32 mouse cellular contexts compared by ENCODE assay signal in the genomic region with DNA sequence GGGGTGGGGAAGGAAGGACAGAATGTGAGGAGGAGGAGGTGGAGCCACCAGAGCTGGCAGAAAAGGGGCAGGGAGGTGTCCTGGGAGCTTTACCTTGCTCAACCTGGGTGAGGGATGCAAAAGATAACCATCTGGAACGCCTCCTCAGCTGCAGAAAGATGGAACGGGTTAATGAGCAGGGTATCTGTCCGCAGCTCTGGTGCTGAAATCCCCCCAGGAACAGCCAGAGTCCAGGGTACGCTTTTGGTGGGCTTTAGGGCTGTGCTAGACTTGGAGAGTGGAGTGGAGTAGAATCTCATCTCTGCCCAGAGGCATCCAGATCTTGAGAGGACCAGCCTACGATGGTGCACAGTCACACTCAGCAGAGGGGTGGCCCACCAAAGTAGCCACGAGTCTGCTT. TPM values are rescaled to one million over a fixed set of nuclear protein-coding genes. Genes with fewer than 3 reads are reported as not detected.
A peak's percentile ranks its signal among the peaks of the same experiment; 100 is the strongest.
DNase-seq lines count a peak whose midpoint lies in the region; ATAC-seq and TF ChIP-seq lines count a peak whose summit lies in the region.
"Had no signal": no experiment of that assay in that cellular context is flagged by ENCODE, and none has a peak within 500 bp of the region (broad histone marks: within the 10 kb centered on the region; RNA-seq: fewer than 3 reads in every experiment).

No protein-coding gene starts in this region.

- TF ChIP-seq POLR2A in MEL (IDR thresholded peaks at IDR 0.05; ENCODE audit: control insufficient read depth in 1 of 2, insufficient read depth in 1 of 2, low read depth in 1 of 2, low read length in 2 of 2, poor library complexity in 1 of 2): no peak

- peaks cover 26% of the 10 kb centered on the region for H3K27me3 ChIP-seq in hindbrain, embryonic 11.5 days (ENCODE audit: control insufficient read depth, insufficient read depth, low read length)
- peaks cover 70% of the 10 kb centered on the region for H3K27me3 ChIP-seq in hindbrain, embryonic 12.5 days
- peaks cover 0 to 8% of the 10 kb centered on the region in 2 experiments; a peak in 3 of 4 replicates for H3K27me3 ChIP-seq in MEL (ENCODE audit: control insufficient read depth in 1 of 2, insufficient read depth in 2 of 2, low read length in 2 of 2)
- peaks cover 34% of the 10 kb centered on the region for H3K27me3 ChIP-seq in limb, embryonic 11.5 days (ENCODE audit: control insufficient read depth, insufficient read depth, low read length)

- H3K9ac ChIP-seq in hindbrain, embryonic 11.5 days (ENCODE audit: low read depth, low read length): no peak overlapping the region
- H3K9ac ChIP-seq in hindbrain, embryonic 12.5 days: no peak overlapping the region
- H3K9ac ChIP-seq in MEL (ENCODE audit: control insufficient read depth, low read depth, low read length, poor library complexity, severe bottlenecking): no peak overlapping the region
- no peak overlapping the region for H3K9ac ChIP-seq in limb, embryonic 11.5 days (ENCODE audit: low read length)
- H3K9ac ChIP-seq: forebrain, postnatal 0 days; limb, embryonic 13.5 days; liver, embryonic 13.5 days; neural tube, embryonic 12.5 days had no signal

- H3K4me3 ChIP-seq in hindbrain, embryonic 11.5 days (ENCODE audit: low read depth, low read length): no peak overlapping the region
- H3K4me3 ChIP-seq in hindbrain, embryonic 12.5 days: no peak overlapping the region
- H3K4me3 ChIP-seq in MEL (ENCODE audit: control insufficient read depth in 1 of 2, insufficient read depth in 1 of 2, low read depth in 2 of 2, low read length in 2 of 2): no peak overlapping the region
- H3K4me3 ChIP-seq in limb, embryonic 11.5 days (ENCODE audit: low read depth, low read length): no peak overlapping the region
- H3K4me3 ChIP-seq: limb, embryonic 13.5 days; liver, embryonic 13.5 days; megakaryocyte, embryonic 14.5 days; neural tube, embryonic 12.5 days had no signal

- peak; percentile 29 for DNase-seq in hindbrain, embryonic 11.5 days (ENCODE audit: low spot score)
- DNase-seq in MEL (ENCODE audit: low read depth, low spot score): peak; percentile 42
- DNase-seq in embryo, embryonic 11 days: peak; percentile 53
- peak; percentile 73 for DNase-seq in limb, embryonic 11.5 days (ENCODE audit: low spot score)
- no peak for DNase-seq in cerebellum, adult 9-11 months
- no peak for DNase-seq in heart, postnatal 10 days
- DNase-seq: adrenal gland, postnatal 36 days; cerebellum, adult 11 months; cerebellum, postnatal 10 days; forebrain, postnatal 0 days; gastrocnemius, postnatal 36 days; heart, postnatal 36 days; kidney, adult 11 months; layer of hippocampus, adult 9-11 months; liver, embryonic 13.5 days; lung, adult 2 months; lung, postnatal 36 days; midbrain, embryonic 14.5 days; right cerebral cortex, postnatal 25 days; spleen, adult 18-20 months had no signal

- intact Hi-C loops in heart, postnatal 10 days (cut with DNase I): no loop called here

- no peaks in the 10 kb centered on the region for H3K9me3 ChIP-seq in hindbrain, embryonic 11.5 days (ENCODE audit: control insufficient read depth, low read length)
- H3K9me3 ChIP-seq in hindbrain, embryonic 12.5 days (replicated peaks): no peaks in the 10 kb centered on the region
- H3K9me3 ChIP-seq in MEL (replicated peaks; ENCODE audit: insufficient read depth, low read length): no peaks in the 10 kb centered on the region
- no peaks in the 10 kb centered on the region for H3K9me3 ChIP-seq in limb, embryonic 11.5 days (ENCODE audit: control insufficient read depth, low read length)
- H3K9me3 ChIP-seq: limb, embryonic 13.5 days; liver, embryonic 13.5 days; megakaryocyte, embryonic 14.5 days; neural tube, embryonic 12.5 days had no signal

- no peak overlapping the region for H3K4me2 ChIP-seq in hindbrain, embryonic 11.5 days (replicated peaks; ENCODE audit: low read depth, low read length)
- H3K4me2 ChIP-seq in hindbrain, embryonic 12.5 days (replicated peaks): no peak overlapping the region
- no peak overlapping the region for H3K4me2 ChIP-seq in limb, embryonic 11.5 days (ENCODE audit: low read depth, severe bottlenecking)
- H3K4me2 ChIP-seq: limb, embryonic 13.5 days; liver, embryonic 13.5 days; neural tube, embryonic 12.5 days had no signal

- 0 out of 2 replicates have a peak, but pooled peaks cover 3% of the 10 kb centered on the region for H3K4me1 ChIP-seq in hindbrain, embryonic 11.5 days (replicated peaks; ENCODE audit: control insufficient read depth, insufficient read depth, low read length)
- peaks cover 6% of the 10 kb centered on the region; the same call in 1 of the 2 replicates for H3K4me1 ChIP-seq in hindbrain, embryonic 12.5 days
- 0 out of 4 replicates have a peak, but pooled peaks cover 0 to 4% of the 10 kb centered on the region in 2 experiments for H3K4me1 ChIP-seq in MEL (ENCODE audit: control insufficient read depth in 1 of 2, insufficient read depth in 2 of 2, low read length in 2 of 2)
- H3K4me1 ChIP-seq in limb, embryonic 11.5 days (ENCODE audit: control insufficient read depth, insufficient read depth, low read length): no peaks in the 10 kb centered on the region
- H3K4me1 ChIP-seq: liver, embryonic 13.5 days had no signal

- TF ChIP-seq RAD21 in MEL (IDR thresholded peaks at IDR 0.05; ENCODE audit: low read depth, low read length): no peak

- TF ChIP-seq EP300 in MEL (IDR thresholded peaks at IDR 0.05; ENCODE audit: low read depth in 1 of 2, low read length in 2 of 2): no peak

- no peak for ATAC-seq in hindbrain, embryonic 11.5 days (ENCODE audit: low FRiP score)
- no peak for ATAC-seq in hindbrain, embryonic 12.5 days (ENCODE audit: low FRiP score)
- ATAC-seq in limb, embryonic 11.5 days (ENCODE audit: insufficient number of reproducible peaks, low FRiP score, low TSS enrichment, low read depth): no peak
- ATAC-seq: CD4-positive, CD25-positive, alpha-beta regulatory T cell, adult 4 months; forebrain, postnatal 0 days; hindbrain, postnatal 0 days had no signal

- H3K79me2 ChIP-seq in MEL (ENCODE audit: control insufficient read depth, insufficient read depth, low read length, poor library complexity): no peaks in the 10 kb centered on the region

- 18% methylated on average over 6 of the region's 6 CpGs for WGBS in hindbrain, embryonic 11.5 days
- 26% methylated on average over 6 of the region's 6 CpGs for WGBS in hindbrain, embryonic 12.5 days
- 18% methylated on average over 6 of the region's 6 CpGs for WGBS in limb, embryonic 11.5 days

- H3K36me3 ChIP-seq in hindbrain, embryonic 11.5 days (ENCODE audit: control insufficient read depth, insufficient read depth, low read length): no peaks in the 10 kb centered on the region
- no peaks in the 10 kb centered on the region for H3K36me3 ChIP-seq in hindbrain, embryonic 12.5 days
- no peaks in the 10 kb centered on the region for H3K36me3 ChIP-seq in MEL (ENCODE audit: control insufficient read depth in 1 of 2, insufficient read depth in 2 of 2, low read length in 2 of 2)
- H3K36me3 ChIP-seq in limb, embryonic 11.5 days (ENCODE audit: control insufficient read depth, insufficient read depth, low read length): no peaks in the 10 kb centered on the region
- H3K36me3 ChIP-seq: limb, embryonic 13.5 days; liver, embryonic 13.5 days; neural tube, embryonic 12.5 days had no signal

- H3K27ac ChIP-seq in hindbrain, embryonic 11.5 days (ENCODE audit: low read depth, low read length): no peak overlapping the region
- H3K27ac ChIP-seq in hindbrain, embryonic 12.5 days: no peak overlapping the region
- H3K27ac ChIP-seq in MEL (ENCODE audit: control insufficient read depth, low read depth, low read length): no peak overlapping the region
- H3K27ac ChIP-seq in limb, embryonic 11.5 days (replicated peaks; ENCODE audit: low read depth, low read length): no peak overlapping the region
- H3K27ac ChIP-seq: hindbrain, postnatal 0 days; limb, embryonic 13.5 days; liver, embryonic 13.5 days; neural tube, embryonic 12.5 days had no signal

- no peak for TF ChIP-seq CTCF in MEL (IDR thresholded peaks at IDR 0.05 in 2 of 3, conservative IDR thresholded peaks at IDR 0.05 in 1 of 3; ENCODE audit: control insufficient read depth in 1 of 3, insufficient read depth in 1 of 3, low read depth in 2 of 3, low read length in 3 of 3, poor library complexity in 1 of 3, severe bottlenecking in 1 of 3)

RNA-seq across cellular contexts. Expression of gene Otop3, which starts 1.6 kb away (rescaled TPM):
- polyA plus RNA-seq in hindbrain, embryonic 11.5 days (2014; fragmentation: Nextera tagmentation; extraction: Ambion mirVana): 0.15 and 0.20 TPM in 2 replicates
- 0.13 and 0.17 TPM in 2 replicates for polyA plus RNA-seq in hindbrain, embryonic 12.5 days (2016; fragmentation: Nextera tagmentation; extraction: Ambion mirVana)
- total RNA-seq in MEL (2012; rRNA removed): not detected in 2 replicates
- polyA plus RNA-seq in MEL (2012; ENCODE audit: insufficient read depth in 1 of 2, insufficient read length in 2 of 2, low read depth in 1 of 2, low replicate concordance in 2 of 2, missing spikeins in 1 of 2): not detected
- polyA plus RNA-seq in limb, embryonic 11.5 days (2014; fragmentation: Nextera tagmentation; extraction: Ambion mirVana): not detected in 2 replicates
- total RNA-seq in heart, postnatal 10 days (2021): not detected
- total RNA-seq: adrenal gland, adult 18-20 months; adrenal gland, postnatal 36 days; gastrocnemius, adult 18-20 months; gastrocnemius, postnatal 36 days; heart, adult 8-10 months; heart, postnatal 36 days had no signal
- polyA plus RNA-seq: CD4-positive, CD25-positive, alpha-beta regulatory T cell, adult 4 months; forebrain, embryonic 11.5 days; heart, embryonic 14.5 days; kidney, embryonic 16.5 days; limb, embryonic 13.5 days; liver, embryonic 13.5 days had no signal

RNA-seq across cellular contexts. Expression of gene Ush1g, which starts 14.3 kb away (rescaled TPM):
- polyA plus RNA-seq in hindbrain, embryonic 11.5 days (2014; fragmentation: Nextera tagmentation; extraction: Ambion mirVana): 0.05 TPM in 1 of 2 replicates, not detected in the other
- polyA plus RNA-seq in hindbrain, embryonic 12.5 days (2016; fragmentation: Nextera tagmentation; extraction: Ambion mirVana): not detected in 2 replicates
- not detected in 2 replicates for total RNA-seq in MEL (2012; rRNA removed)
- polyA plus RNA-seq in MEL (2012; ENCODE audit: insufficient read depth in 1 of 2, insufficient read length in 2 of 2, low read depth in 1 of 2, low replicate concordance in 2 of 2, missing spikeins in 1 of 2): not detected
- not detected in 2 replicates for polyA plus RNA-seq in limb, embryonic 11.5 days (2014; fragmentation: Nextera tagmentation; extraction: Ambion mirVana)
- total RNA-seq in heart, postnatal 10 days (2021): under 1 TPM; 0.07 to 0.12 TPM
- polyA plus RNA-seq: CD4-positive, CD25-positive, alpha-beta regulatory T cell, adult 4 months; forebrain, embryonic 11.5 days; kidney, embryonic 16.5 days; limb, embryonic 13.5 days had no signal

RNA-seq across cellular contexts. Expression of gene Otop2, which starts 29.2 kb away (rescaled TPM):
- polyA plus RNA-seq in hindbrain, embryonic 11.5 days (2014; fragmentation: Nextera tagmentation; extraction: Ambion mirVana): not detected in 2 replicates
- not detected in 2 replicates for polyA plus RNA-seq in hindbrain, embryonic 12.5 days (2016; fragmentation: Nextera tagmentation; extraction: Ambion mirVana)
- total RNA-seq in MEL (2012; rRNA removed): not detected in 2 replicates
- polyA plus RNA-seq in MEL (2012; ENCODE audit: insufficient read depth in 1 of 2, insufficient read length in 2 of 2, low read depth in 1 of 2, low replicate concordance in 2 of 2, missing spikeins in 1 of 2): not detected
- not detected in 2 replicates for polyA plus RNA-seq in limb, embryonic 11.5 days (2014; fragmentation: Nextera tagmentation; extraction: Ambion mirVana)
- total RNA-seq in heart, postnatal 10 days (2021): not detected
- total RNA-seq: adrenal gland, adult 18-20 months; adrenal gland, postnatal 36 days; forebrain, postnatal 0 days; gastrocnemius, adult 18-20 months; gastrocnemius, postnatal 36 days; heart, adult 8-10 months; heart, postnatal 36 days had no signal
- polyA plus RNA-seq: CD4-positive, CD25-positive, alpha-beta regulatory T cell, adult 4 months; forebrain, embryonic 11.5 days; heart, embryonic 14.5 days; kidney, embryonic 16.5 days; limb, embryonic 13.5 days; liver, embryonic 13.5 days; midbrain, embryonic 14.5 days; neural tube, embryonic 12.5 days had no signal

RNA-seq across cellular contexts. Expression of gene Hid1, which starts 31.4 kb away (rescaled TPM):
- 10.9 and 15.3 TPM in 2 replicates for polyA plus RNA-seq in hindbrain, embryonic 11.5 days (2014; fragmentation: Nextera tagmentation; extraction: Ambion mirVana)
- 26.5 and 28.0 TPM in 2 replicates for polyA plus RNA-seq in hindbrain, embryonic 12.5 days (2016; fragmentation: Nextera tagmentation; extraction: Ambion mirVana)
- 0.88 and 1.1 TPM in 2 replicates for total RNA-seq in MEL (2012; rRNA removed)
- 1 to 10 TPM in 1 of 2 experiments, not detected in 1; 3.0 TPM for polyA plus RNA-seq in MEL (2012; ENCODE audit: insufficient read depth in 1 of 2, insufficient read length in 2 of 2, low read depth in 1 of 2, low replicate concordance in 2 of 2, missing spikeins in 1 of 2)
- 1.6 and 2.5 TPM in 2 replicates for polyA plus RNA-seq in limb, embryonic 11.5 days (2014; fragmentation: Nextera tagmentation; extraction: Ambion mirVana)
- total RNA-seq in heart, postnatal 10 days (2021): 1 to 10 TPM; 6.9 to 7.1 TPM

RNA-seq across cellular contexts. Expression of gene Fads6, which starts 38.7 kb away (rescaled TPM):
- 0.40 and 0.52 TPM in 2 replicates for polyA plus RNA-seq in hindbrain, embryonic 11.5 days (2014; fragmentation: Nextera tagmentation; extraction: Ambion mirVana)
- polyA plus RNA-seq in hindbrain, embryonic 12.5 days (2016; fragmentation: Nextera tagmentation; extraction: Ambion mirVana): 0.13 and 0.25 TPM in 2 replicates
- total RNA-seq in MEL (2012; rRNA removed): 3.0 and 3.3 TPM in 2 replicates
- polyA plus RNA-seq in MEL (2012; ENCODE audit: insufficient read depth in 1 of 2, insufficient read length in 2 of 2, low read depth in 1 of 2, low replicate concordance in 2 of 2, missing spikeins in 1 of 2): 1 to 10 TPM in 1 of 2 experiments, not detected in 1; 6.6 TPM
- polyA plus RNA-seq in limb, embryonic 11.5 days (2014; fragmentation: Nextera tagmentation; extraction: Ambion mirVana): 0.04 and 0.11 TPM in 2 replicates
- total RNA-seq in heart, postnatal 10 days (2021): 1 to 10 TPM in 1 of 2 experiments, under 1 TPM in 1; 0.89 to 1.2 TPM

Comparison
In these comparisons a context has a peak if more than half of its experiments do, and no peak if none do; other contexts are left out.
1. DNase-seq: peak in hindbrain, embryonic 11.5 days (single experiment), MEL (single experiment), embryo, embryonic 11 days (single experiment) and limb, embryonic 11.5 days (single experiment); none in cerebellum, adult 9-11 months (single experiment) and heart, postnatal 10 days (0 of 2).